Mouse (Mus musculus): ENCODE results near the gene Asb10. TPM values are rescaled to one million over a fixed set of nuclear protein-coding genes. Genes with fewer than 3 reads are reported as not detected.

The Asb10 gene
- total RNA-seq, 1 experiment: 0.18 TPM

DNA sequence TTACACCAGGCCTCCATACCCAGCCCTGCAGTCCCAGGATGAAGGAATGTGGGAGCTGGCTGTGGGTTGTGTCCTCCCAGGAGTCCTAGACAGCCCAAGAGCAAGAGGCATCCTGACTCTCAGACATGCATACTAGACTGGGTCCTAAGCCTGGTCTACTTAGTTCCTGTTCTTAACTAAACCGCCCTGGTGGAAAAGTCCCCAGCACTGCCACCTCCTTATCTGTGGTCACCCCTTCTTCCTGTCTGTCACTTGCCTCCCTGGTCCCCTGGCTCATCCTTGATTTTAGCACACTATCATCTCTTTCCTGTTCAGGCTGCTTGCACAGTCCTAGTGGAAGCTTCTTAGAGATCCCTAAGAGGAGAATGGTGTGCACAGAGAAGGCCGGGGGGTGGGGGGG, 35.3 kb downstream of the Asb10 start:
- TF ChIP-seq CHD2 (IDR thresholded peaks at IDR 0.05; ENCODE audit: low read depth, low read length) (no peak), ZC3H11A (IDR thresholded peaks at IDR 0.05; ENCODE audit: borderline replicate concordance, low read depth, low read length) (no peak), MAFK (IDR thresholded peaks at IDR 0.05; ENCODE audit: insufficient read depth, low read depth, low read length) (no peak), HCFC1 (IDR thresholded peaks at IDR 0.05; ENCODE audit: borderline replicate concordance, insufficient read depth, low read length) (no peak), ZNF384 (IDR thresholded peaks at IDR 0.05; ENCODE audit: low read depth, low read length) (no peak)
- DNase-seq (ENCODE audit: low read depth, low spot score): no peak

DNA sequence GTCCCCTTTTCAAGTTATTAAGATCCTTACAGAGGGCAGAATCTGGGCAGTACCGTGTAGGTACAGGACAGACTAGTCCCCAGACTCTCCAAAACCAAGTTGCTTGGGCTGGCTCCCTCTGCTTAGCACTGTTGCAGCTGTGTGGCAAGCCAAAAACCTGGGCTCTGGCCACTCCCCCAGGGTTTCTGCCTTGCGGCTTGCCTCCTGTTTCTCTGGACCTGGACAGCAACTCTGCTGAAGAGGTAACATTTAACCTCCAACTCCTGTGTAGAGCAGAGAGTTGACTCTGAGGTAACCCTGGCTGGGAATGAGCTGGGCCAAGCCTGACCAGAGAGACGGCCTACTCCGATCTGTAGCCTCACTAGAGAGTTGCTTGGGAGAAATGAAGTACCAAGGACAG, 38.0 kb downstream of the Asb10 start:
- H3K4me3 ChIP-seq (ENCODE audit: insufficient read depth in 1 of 2, low read depth in 1 of 2, low read length in 2 of 2, poor library complexity in 1 of 2, severe bottlenecking in 1 of 2): no peak overlapping the region

More for the DNA sequence above, 35.3 kb downstream of the Asb10 start:
- H3K36me3 ChIP-seq (ENCODE audit: control insufficient read depth, insufficient read depth, low read length, poor library complexity, severe bottlenecking): peaks cover 15% of the 10 kb centered on the region; the same call in 1 of the 2 replicates
- H3K9ac ChIP-seq (ENCODE audit: insufficient read depth, low read depth, low read length, poor library complexity, severe bottlenecking): no peak overlapping the region
- in situ Hi-C loops (cut with MboI; ENCODE audit: low sequenced_read_pairs in 2 of 2, unreplicated experiment in 2 of 2): no loop called here
- no peaks in the 10 kb centered on the region; the same call in 1 of the 2 replicates for H3K9me3 ChIP-seq (ENCODE audit: control insufficient read depth, insufficient read depth, low read depth, low read length)
- no peak overlapping the region for H3K4me3 ChIP-seq (ENCODE audit: insufficient read depth in 1 of 2, low read depth in 1 of 2, low read length in 2 of 2, poor library complexity in 1 of 2, severe bottlenecking in 1 of 2)
- H3K27ac ChIP-seq (ENCODE audit: insufficient read depth, low read depth, low read length, poor library complexity, severe bottlenecking): no peak overlapping the region
- H3K4me1 ChIP-seq (ENCODE audit: control insufficient read depth in 2 of 2, insufficient read depth in 2 of 2, low read length in 2 of 2, poor library complexity in 1 of 2): 0 out of 4 replicates have a peak, but pooled peaks cover 0 to 2% of the 10 kb centered on the region in 2 experiments

DNA sequence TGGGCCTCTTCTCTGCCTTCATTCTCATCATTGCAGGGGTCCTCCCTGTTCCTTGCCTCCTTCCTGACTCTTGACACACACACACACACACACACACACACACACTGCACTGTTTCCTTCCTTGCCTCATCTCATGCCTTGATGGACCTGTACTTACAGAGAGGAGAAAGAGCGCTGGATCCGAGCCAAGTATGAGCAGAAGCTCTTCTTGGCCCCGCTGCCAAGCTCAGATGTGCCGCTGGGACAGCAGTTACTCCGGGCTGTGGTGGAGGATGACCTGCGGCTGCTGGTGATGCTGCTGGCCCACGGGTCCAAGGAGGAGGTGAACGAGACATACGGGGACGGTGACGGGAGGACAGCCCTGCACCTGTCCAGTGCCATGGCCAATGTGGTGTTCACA, 39.9 kb downstream of the Asb10 start:
- no peak overlapping the region for H3K4me3 ChIP-seq (ENCODE audit: insufficient read depth in 1 of 2, low read depth in 1 of 2, low read length in 2 of 2, poor library complexity in 1 of 2, severe bottlenecking in 1 of 2)
- peaks cover 0 to 4% of the 10 kb centered on the region in 2 experiments; a peak in 1 of 4 replicates for H3K4me1 ChIP-seq (ENCODE audit: control insufficient read depth in 2 of 2, insufficient read depth in 2 of 2, low read length in 2 of 2, poor library complexity in 1 of 2)
- H3K27ac ChIP-seq (ENCODE audit: insufficient read depth, low read depth, low read length, poor library complexity, severe bottlenecking): no peak overlapping the region
- DNase-seq (ENCODE audit: low read depth, low spot score): no peak
- peaks cover 30% of the 10 kb centered on the region for H3K36me3 ChIP-seq (ENCODE audit: control insufficient read depth, insufficient read depth, low read length, poor library complexity, severe bottlenecking)
- in situ Hi-C loops (cut with MboI; ENCODE audit: low sequenced_read_pairs in 2 of 2, unreplicated experiment in 2 of 2): no loop called here
- no peak for TF ChIP-seq MAFK (IDR thresholded peaks at IDR 0.05; ENCODE audit: insufficient read depth, low read depth, low read length)
- TF ChIP-seq CHD2 (IDR thresholded peaks at IDR 0.05; ENCODE audit: low read depth, low read length): no peak
- TF ChIP-seq ZNF384 (IDR thresholded peaks at IDR 0.05; ENCODE audit: low read depth, low read length): no peak
- TF ChIP-seq HCFC1 (IDR thresholded peaks at IDR 0.05; ENCODE audit: borderline replicate concordance, insufficient read depth, low read length): no peak
- no peak for TF ChIP-seq ZC3H11A (IDR thresholded peaks at IDR 0.05; ENCODE audit: borderline replicate concordance, low read depth, low read length)
- no peak overlapping the region for H3K9ac ChIP-seq (ENCODE audit: insufficient read depth, low read depth, low read length, poor library complexity, severe bottlenecking)
- no peaks in the 10 kb centered on the region; the same call in 1 of the 2 replicates for H3K9me3 ChIP-seq (ENCODE audit: control insufficient read depth, insufficient read depth, low read depth, low read length)

More for the DNA sequence above, 38.0 kb downstream of the Asb10 start:
- no peaks in the 10 kb centered on the region; the same call in 1 of the 2 replicates for H3K9me3 ChIP-seq (ENCODE audit: control insufficient read depth, insufficient read depth, low read depth, low read length)
- no peak overlapping the region for H3K27ac ChIP-seq (ENCODE audit: insufficient read depth, low read depth, low read length, poor library complexity, severe bottlenecking)
- no peak for TF ChIP-seq CHD2 (IDR thresholded peaks at IDR 0.05; ENCODE audit: low read depth, low read length)
- TF ChIP-seq HCFC1 (IDR thresholded peaks at IDR 0.05; ENCODE audit: borderline replicate concordance, insufficient read depth, low read length): no peak
- no peak for TF ChIP-seq ZNF384 (IDR thresholded peaks at IDR 0.05; ENCODE audit: low read depth, low read length)
- TF ChIP-seq ZC3H11A (IDR thresholded peaks at IDR 0.05; ENCODE audit: borderline replicate concordance, low read depth, low read length): no peak
- TF ChIP-seq MAFK (IDR thresholded peaks at IDR 0.05; ENCODE audit: insufficient read depth, low read depth, low read length): no peak
- DNase-seq (ENCODE audit: low read depth, low spot score): no peak
- in situ Hi-C loops (cut with MboI; ENCODE audit: low sequenced_read_pairs in 2 of 2, unreplicated experiment in 2 of 2): no loop called here
- H3K4me1 ChIP-seq (ENCODE audit: control insufficient read depth in 2 of 2, insufficient read depth in 2 of 2, low read length in 2 of 2, poor library complexity in 1 of 2): peaks cover 0 to 4% of the 10 kb centered on the region in 2 experiments; a peak in 1 of 4 replicates
- no peak overlapping the region for H3K9ac ChIP-seq (ENCODE audit: insufficient read depth, low read depth, low read length, poor library complexity, severe bottlenecking)
- peaks cover 30% of the 10 kb centered on the region for H3K36me3 ChIP-seq (ENCODE audit: control insufficient read depth, insufficient read depth, low read length, poor library complexity, severe bottlenecking)

DNA sequence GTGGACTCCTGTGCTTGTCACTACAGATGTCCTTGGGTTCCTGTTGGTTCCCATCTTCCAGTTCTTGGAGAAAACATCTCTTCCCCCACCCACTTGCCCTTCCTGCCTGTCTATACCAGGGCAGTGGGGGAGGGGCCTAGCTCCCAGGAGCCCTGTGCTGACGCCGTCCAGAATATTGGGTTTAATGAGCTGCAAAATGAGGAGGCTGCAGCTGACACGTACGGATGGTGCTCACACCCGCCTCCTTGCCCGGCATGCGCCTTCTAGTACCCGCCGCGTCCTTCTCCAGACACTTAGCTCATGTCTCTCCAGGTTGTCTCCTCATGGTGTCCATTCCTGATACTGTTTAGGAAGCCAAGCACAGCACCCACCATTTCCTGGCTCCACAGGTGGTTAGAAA, 41.7 kb downstream of the Asb10 start:
- H3K9me3 ChIP-seq (ENCODE audit: control insufficient read depth, insufficient read depth, low read depth, low read length): no peaks in the 10 kb centered on the region; the same call in 1 of the 2 replicates
- peaks cover 32% of the 10 kb centered on the region for H3K36me3 ChIP-seq (ENCODE audit: control insufficient read depth, insufficient read depth, low read length, poor library complexity, severe bottlenecking)
- H3K4me3 ChIP-seq (ENCODE audit: insufficient read depth in 1 of 2, low read depth in 1 of 2, low read length in 2 of 2, poor library complexity in 1 of 2, severe bottlenecking in 1 of 2): no peak overlapping the region
- TF ChIP-seq ZC3H11A (IDR thresholded peaks at IDR 0.05; ENCODE audit: borderline replicate concordance, low read depth, low read length): no peak
- TF ChIP-seq MAFK (IDR thresholded peaks at IDR 0.05; ENCODE audit: insufficient read depth, low read depth, low read length): no peak
- TF ChIP-seq CHD2 (IDR thresholded peaks at IDR 0.05; ENCODE audit: low read depth, low read length): no peak
- TF ChIP-seq ZNF384 (IDR thresholded peaks at IDR 0.05; ENCODE audit: low read depth, low read length): no peak
- no peak for TF ChIP-seq HCFC1 (IDR thresholded peaks at IDR 0.05; ENCODE audit: borderline replicate concordance, insufficient read depth, low read length)
- in situ Hi-C loops (cut with MboI; ENCODE audit: low sequenced_read_pairs in 2 of 2, unreplicated experiment in 2 of 2): no loop called here
- H3K27ac ChIP-seq (ENCODE audit: insufficient read depth, low read depth, low read length, poor library complexity, severe bottlenecking): no peak overlapping the region
- no peak for DNase-seq (ENCODE audit: low read depth, low spot score)
- no peak overlapping the region for H3K9ac ChIP-seq (ENCODE audit: insufficient read depth, low read depth, low read length, poor library complexity, severe bottlenecking)
- peaks cover 0 to 2% of the 10 kb centered on the region in 2 experiments; a peak in 1 of 4 replicates for H3K4me1 ChIP-seq (ENCODE audit: control insufficient read depth in 2 of 2, insufficient read depth in 2 of 2, low read length in 2 of 2, poor library complexity in 1 of 2)
